Mouse (Mus musculus) CH12.LX (cell line): ENCODE measurements around the gene Abtb1. TPM values are rescaled to one million over a fixed set of nuclear protein-coding genes. Genes with fewer than 3 reads are reported as not detected.
A peak's percentile ranks its signal among the peaks of the same experiment; 100 is the strongest.

Source experiments
- DNase-seq: peaks from one replicate; pipeline ENCODE4 v3.0.0-alpha.2; 2013; ENCODE audit errors: extremely low read depth
- H3K27ac ChIP-seq: 2 replicates; pipeline ENCODE4 v1.5.1; 2012; ENCODE audit warnings: low read depth, mild to moderate bottlenecking, control low read depth, moderate library complexity; ENCODE audit not compliant: insufficient read depth
- H3K27me3 ChIP-seq: replicated peaks from 2 replicates; pipeline ENCODE3; 2012; ENCODE audit warnings: inconsistent platforms
- H3K36me3 ChIP-seq, 2 experiments: replicated peaks in 1 of 2; 2 replicates each; pipeline versions ENCODE3 to v1.6.1; 2012; ENCODE audit warnings: inconsistent platforms in 1 of 2, low read length in 1 of 2, mild to moderate bottlenecking in 1 of 2, mixed read lengths in 1 of 2, moderate library complexity in 1 of 2; ENCODE audit not compliant: control insufficient read depth in 1 of 2, insufficient read depth in 1 of 2
- H3K4me1 ChIP-seq, 2 experiments: 2 replicates each; pipeline ENCODE4 v1.6.1; 2012; ENCODE audit warnings: inconsistent platforms in 1 of 2, moderate library complexity in 1 of 2; ENCODE audit not compliant: insufficient read depth in 2 of 2, control insufficient read depth in 1 of 2
- H3K4me2 ChIP-seq: 2 replicates; pipeline ENCODE4 v1.6.1; 2012; ENCODE audit warnings: low read depth, mild to moderate bottlenecking, control low read depth; ENCODE audit not compliant: poor library complexity, insufficient read depth, severe bottlenecking
- H3K4me3 ChIP-seq, 3 experiments: fragments of 150-350 bp in 1 of 3; sonication (generic) in 1 of 3; replicated peaks in 1 of 3; 2 replicates each; pipeline versions ENCODE3 to v1.5.1; 2011 to 2012; ENCODE audit warnings: low read depth in 2 of 3, low read length in 2 of 3, mild to moderate bottlenecking in 2 of 3, moderate library complexity in 2 of 3, control low read depth in 1 of 3, improper control_type of control experiment in 1 of 3, inconsistent platforms in 1 of 3, mixed read lengths in 1 of 3; ENCODE audit not compliant: poor library complexity in 1 of 3
- H3K79me2 ChIP-seq: replicated peaks from 2 replicates; pipeline ENCODE4 v1.6.1; 2012; ENCODE audit warnings: mild to moderate bottlenecking, moderate library complexity; ENCODE audit not compliant: control insufficient read depth, poor library complexity, insufficient read depth, severe bottlenecking; ENCODE audit errors: extremely low read depth
- H3K9ac ChIP-seq: 2 replicates; pipeline ENCODE4 v1.6.1; 2012; ENCODE audit warnings: low read depth, mild to moderate bottlenecking, control low read depth, moderate library complexity; ENCODE audit not compliant: insufficient read depth
- H3K9me3 ChIP-seq: replicated peaks from 2 replicates; pipeline ENCODE3; 2012; ENCODE audit warnings: low read length, inconsistent platforms, mixed read lengths
- CTCF ChIP-seq, 2 experiments: IDR thresholded peaks in 1 of 2; conservative IDR thresholded peaks in 1 of 2; 2 replicates each; pipeline ENCODE4 v1.5.1; 2011 to 2012; ENCODE audit warnings: low read depth in 2 of 2, low read length in 2 of 2, improper control_type of control experiment in 1 of 2, inconsistent platforms in 1 of 2, mild to moderate bottlenecking in 1 of 2, moderate library complexity in 1 of 2
- GABPA ChIP-seq: IDR thresholded peaks from 2 replicates; pipeline ENCODE4 v1.6.1; 2012; ENCODE audit warnings: low read depth, low read length, improper control_type of control experiment, inconsistent platforms; ENCODE audit not compliant: insufficient replicate concordance
- IRF4 ChIP-seq: IDR thresholded peaks from 2 replicates; pipeline ENCODE4 v1.6.1; 2014; ENCODE audit warnings: low read depth, mild to moderate bottlenecking, inconsistent platforms, low read length, improper control_type of control experiment
- JUN ChIP-seq: IDR thresholded peaks from 2 replicates; pipeline ENCODE4 v1.6.1; 2011; ENCODE audit warnings: low read depth, mild to moderate bottlenecking, low read length, improper control_type of control experiment, moderate library complexity; ENCODE audit not compliant: insufficient read depth
- JUND ChIP-seq: conservative IDR thresholded peaks from 2 replicates; pipeline ENCODE4 v1.6.1; 2011; ENCODE audit warnings: low read depth, low read length, improper control_type of control experiment
- KAT2A ChIP-seq: IDR thresholded peaks from 2 replicates; pipeline ENCODE4 v1.6.1; 2012; ENCODE audit warnings: low read length, improper control_type of control experiment, inconsistent platforms; ENCODE audit not compliant: insufficient replicate concordance
- MAFK ChIP-seq: IDR thresholded peaks from 2 replicates; pipeline ENCODE4 v1.6.1; 2011; ENCODE audit warnings: low read length, improper control_type of control experiment; ENCODE audit not compliant: insufficient replicate concordance
- MAX ChIP-seq: IDR thresholded peaks from 2 replicates; pipeline ENCODE4 v1.6.1; 2011; ENCODE audit warnings: low read length, improper control_type of control experiment
- MYC ChIP-seq: IDR thresholded peaks from 2 replicates; pipeline ENCODE4 v1.6.1; 2011; ENCODE audit warnings: low read depth, mild to moderate bottlenecking, improper control_type of control experiment, low read length
- POLR2AphosphoS2 ChIP-seq: IDR thresholded peaks from 2 replicates; pipeline ENCODE4 v1.6.1; 2011; ENCODE audit warnings: low read depth, low read length, improper control_type of control experiment
- RAD21 ChIP-seq: IDR thresholded peaks from 2 replicates; pipeline ENCODE4 v1.6.1; 2011; ENCODE audit warnings: low read depth, mild to moderate bottlenecking, low read length, improper control_type of control experiment, moderate library complexity
- SMC3 ChIP-seq: IDR thresholded peaks from 2 replicates; pipeline ENCODE4 v1.6.1; 2011; ENCODE audit warnings: low read depth, low read length, improper control_type of control experiment
- TBP ChIP-seq: conservative IDR thresholded peaks from 2 replicates; pipeline ENCODE4 v1.6.1; 2011; ENCODE audit warnings: low read depth, low read length, improper control_type of control experiment
- USF2 ChIP-seq: conservative IDR thresholded peaks from 2 replicates; pipeline ENCODE4 v1.6.1; 2011; ENCODE audit warnings: low read depth, low read length, improper control_type of control experiment
- ZC3H11A ChIP-seq: IDR thresholded peaks from 2 replicates; pipeline ENCODE4 v1.6.1; 2012; ENCODE audit warnings: low read depth, mild to moderate bottlenecking, inconsistent platforms, low read length, improper control_type of control experiment
- ZMIZ1 ChIP-seq: IDR thresholded peaks from 2 replicates; pipeline ENCODE4 v1.6.1; 2012; ENCODE audit warnings: low read depth, mild to moderate bottlenecking, inconsistent platforms, low read length, improper control_type of control experiment
- ZNF384 ChIP-seq: IDR thresholded peaks from 2 replicates; pipeline ENCODE4 v1.6.1; 2012; ENCODE audit warnings: low read depth, low read length, improper control_type of control experiment, inconsistent platforms
- dilution Hi-C: fragments of 300-500 bp; cut with MboI; formaldehyde crosslinking; loops from 2 replicates; pipeline ENCODE4 v1.14.3; 2020; ENCODE audit warnings: low sequenced_read_pairs; ENCODE audit not compliant: extremely low pct_unique_long_range_greater_than_20kb, extremely low pct_ligation_motif_present
- in situ Hi-C: fragments of 300-500 bp; cut with MboI; formaldehyde crosslinking; loops from 3 replicates; pipeline ENCODE4 v1.14.3; 2019; ENCODE audit warnings: low sequenced_read_pairs, low pct_ligation_motif_present, low pct_unique_long_range_greater_than_20kb, mixed read lengths
- polyA plus RNA-seq: library from polyadenylated mRNA; unstranded; fragments of >175 nt; gene quantifications from 2 replicates; pipeline ENCODE4 v1.2.1, GENCODE M21; 2012; ENCODE audit warnings: low read depth; ENCODE audit not compliant: insufficient read length
- total RNA-seq, 2 experiments: library from RNA; depleted of rRNA; stranded (reverse); fragments of 300-350 nt in 1 of 2; fragments of >200 nt in 1 of 2; gene quantifications; 2 replicates each; pipeline ENCODE4 v1.2.3; 2012 to 2014

Abtb1 gene
- total and polyA plus RNA-seq, 3 experiments = 13.0 to 20.8 (median 18.4) TPM

DNA sequence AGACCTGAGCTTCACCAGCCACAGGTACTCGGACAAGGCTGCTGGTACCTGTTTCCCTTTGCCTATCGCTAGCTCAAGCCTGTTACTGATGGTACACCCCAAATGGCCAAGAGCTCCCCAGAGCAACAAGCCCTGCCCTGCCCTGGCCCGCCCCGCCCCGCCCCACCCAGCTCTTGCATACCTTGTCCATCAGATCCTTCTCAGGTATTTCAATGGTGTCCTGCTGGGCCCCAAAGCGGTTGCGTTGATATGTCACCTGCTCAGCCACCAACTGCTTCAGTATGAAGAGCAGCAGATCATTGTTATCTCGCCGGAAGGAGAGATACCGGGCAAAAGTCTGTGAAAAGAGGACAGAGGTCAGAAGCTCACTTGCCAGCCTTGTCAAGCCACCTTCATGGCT, 42.4 kb upstream of the Abtb1 start:
- peaks cover 82 to 91% of the 10 kb centered on the region in 2 experiments for H3K36me3 ChIP-seq
- no peaks in the 10 kb centered on the region for H3K27me3 ChIP-seq
- H3K79me2 ChIP-seq = no peaks in the 10 kb centered on the region
- no peak overlapping the region for H3K27ac ChIP-seq
- no peaks in the 10 kb centered on the region for H3K9me3 ChIP-seq
- H3K9ac ChIP-seq = no peak overlapping the region
- in situ Hi-C loops = loop anchor here (25.0 kb wide), 1 partner anchor 772 kb away; no protein-coding TSS in a partner anchor
- no peak overlapping the region for H3K4me2 ChIP-seq
- dilution Hi-C loops = no loop called here
- no peak overlapping the region for H3K4me3 ChIP-seq
- TF ChIP-seq GABPA (no peak), TBP (no peak), ZC3H11A (no peak), MAX (no peak), IRF4 (no peak)
- DNase-seq = no peak
- peaks cover 0 to 25% of the 10 kb centered on the region in 2 experiments; a peak in 2 of 4 replicates for H3K4me1 ChIP-seq

DNA sequence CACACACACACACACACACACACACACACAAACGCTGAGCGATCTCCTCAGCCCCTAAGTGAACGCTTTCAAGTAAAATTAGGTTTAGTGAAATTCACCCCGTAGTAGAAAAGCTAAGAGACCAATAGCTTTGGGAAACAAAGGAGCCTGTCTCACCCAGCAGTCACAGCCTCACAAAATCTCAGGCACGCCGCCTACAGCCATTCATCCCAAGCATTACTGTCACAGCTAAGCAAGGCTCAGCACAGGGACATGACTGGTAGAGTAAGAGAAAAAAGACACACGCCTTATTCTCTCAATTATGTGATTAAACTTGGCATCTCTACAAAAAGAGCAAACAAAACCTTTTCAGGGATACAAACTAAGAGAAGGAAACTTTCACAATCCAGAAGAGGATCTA, 39.5 kb upstream of the Abtb1 start:
- H3K9ac ChIP-seq = no peak overlapping the region
- dilution Hi-C loops = no loop called here
- no peaks in the 10 kb centered on the region for H3K79me2 ChIP-seq
- peaks cover 55 to 73% of the 10 kb centered on the region in 2 experiments for H3K36me3 ChIP-seq
- H3K27ac ChIP-seq = no peak overlapping the region
- in situ Hi-C loops = loop anchor here (25.0 kb wide), 1 partner anchor 769 kb away; no protein-coding TSS in a partner anchor
- no peak for DNase-seq
- TF ChIP-seq POLR2AphosphoS2 = no peak
- TF ChIP-seq, all 38 proteins: peak for 0
- H3K9me3 ChIP-seq = no peaks in the 10 kb centered on the region
- no peak overlapping the region for H3K4me2 ChIP-seq
- H3K4me3 ChIP-seq = no peak overlapping the region
- H3K27me3 ChIP-seq = no peaks in the 10 kb centered on the region
- peaks cover 0 to 9% of the 10 kb centered on the region in 2 experiments; a peak in 2 of 4 replicates for H3K4me1 ChIP-seq

DNA sequence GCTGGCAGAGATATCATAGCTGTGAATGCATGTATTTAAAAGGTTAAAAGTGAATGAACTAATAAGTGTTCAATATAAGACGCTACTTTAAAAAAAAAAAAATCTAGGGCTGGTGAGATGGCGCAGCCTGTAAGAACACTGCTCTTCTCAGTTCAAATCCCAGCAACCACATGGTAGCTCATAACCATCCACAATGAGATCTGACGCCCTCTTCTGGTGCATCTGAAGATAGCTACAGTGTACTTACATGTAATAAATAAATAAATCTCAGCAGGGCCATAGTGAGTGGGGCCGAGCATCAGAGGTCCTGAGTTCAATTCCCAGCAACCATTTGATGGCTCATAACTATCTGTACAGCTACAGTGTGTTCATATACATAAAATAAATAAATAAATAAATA, 37.7 kb upstream of the Abtb1 start:
- in situ Hi-C loops = loop anchor here (25.0 kb wide), 1 partner anchor 767 kb away; no protein-coding TSS in a partner anchor
- no peak for DNase-seq
- Histone ChIP-seq H3K36me3 (peaks cover 37 to 54% of the 10 kb centered on the region in 2 experiments), H3K4me2 (no peak overlapping the region), H3K9me3 (peaks cover 3% of the 10 kb centered on the region), H3K4me1 (no peaks in the 10 kb centered on the region), H3K27me3 (no peaks in the 10 kb centered on the region), H3K9ac (no peak overlapping the region), H3K79me2 (no peaks in the 10 kb centered on the region), H3K27ac (no peak overlapping the region)
- dilution Hi-C loops = no loop called here
- TF ChIP-seq MYC (0 out of 2 replicates have a peak, but pooled peaks have one; percentile 33), ZC3H11A (no peak), JUND (no peak), MAX (no peak), KAT2A (no peak), CTCF (conservative IDR thresholded peaks at IDR 0.05 in 1 of 2, IDR thresholded peaks at IDR 0.05 in 1 of 2; ENCODE audit: low read depth in 2 of 2, low read length in 2 of 2) (peak in 1 of 2 experiments; percentile 32; a peak in 1 of 4 replicates), POLR2AphosphoS2 (no peak), SMC3 (peak; percentile 15; the same call in 1 of the 2 replicates), USF2 (no peak), ZMIZ1 (no peak), RAD21 (no peak; the same call in 1 of the 2 replicates), JUN (no peak), MAFK (no peak), ZNF384 (no peak)
- TF ChIP-seq, all 38 proteins: peak for 3
- H3K4me3 ChIP-seq = no peak overlapping the region
